Mouse (Mus musculus) liver, adult 2 months (tissue): ENCODE data around the gene Rpp25. TPM values are rescaled to one million over a fixed set of nuclear protein-coding genes. Genes with fewer than 3 reads are reported as not detected.

Source experiments
- DNase-seq: peaks from one replicate; pipeline ENCODE4 v3.0.0-alpha.2; 2011; ENCODE audit warnings: low read depth, low spot score; ENCODE audit errors: extremely low read depth
- H3K27ac ChIP-seq: fragments of 200-500 bp; replicated peaks from 2 replicates; pipeline ENCODE4 v1.5.1; 2012; ENCODE audit warnings: low read depth, mild to moderate bottlenecking, control low read depth, inconsistent platforms, low read length; ENCODE audit not compliant: insufficient read depth
- H3K27me3 ChIP-seq: fragments of 200-500 bp; 2 replicates; pipeline ENCODE4 v1.6.1; 2012; ENCODE audit warnings: mild to moderate bottlenecking, moderate library complexity, low read length, inconsistent platforms; ENCODE audit not compliant: control insufficient read depth, insufficient read depth
- H3K36me3 ChIP-seq: fragments of 200-500 bp; 2 replicates; pipeline ENCODE4 v1.6.1; 2012; ENCODE audit warnings: low read length, inconsistent platforms; ENCODE audit not compliant: control insufficient read depth, insufficient read depth
- H3K4me1 ChIP-seq: fragments of 200-500 bp; 2 replicates; pipeline ENCODE4 v1.6.1; 2011; ENCODE audit warnings: low read length; ENCODE audit not compliant: control insufficient read depth, insufficient read depth
- H3K4me3 ChIP-seq: fragments of 200-500 bp; 2 replicates; pipeline ENCODE4 v1.5.1; 2011; ENCODE audit warnings: low read depth, mild to moderate bottlenecking, control low read depth, low read length, moderate library complexity; ENCODE audit not compliant: insufficient read depth
- H3K79me2 ChIP-seq: fragments of 200-500 bp; 2 replicates; pipeline ENCODE4 v1.6.1; 2012; ENCODE audit warnings: inconsistent platforms, mild to moderate bottlenecking, low read length, moderate library complexity; ENCODE audit not compliant: control insufficient read depth, insufficient read depth
- H3K9ac ChIP-seq: fragments of 200-500 bp; 2 replicates; pipeline ENCODE4 v1.6.1; 2012; ENCODE audit warnings: low read depth, mild to moderate bottlenecking, control low read depth, inconsistent platforms, low read length
- CTCF ChIP-seq: fragments of 200-500 bp; IDR thresholded peaks from 2 replicates; pipeline ENCODE4 v1.5.1; 2011; ENCODE audit warnings: low read depth, low read length, control low read depth
- POLR2A ChIP-seq: fragments of 200-500 bp; IDR thresholded peaks from 2 replicates; pipeline ENCODE4 v1.6.1; 2011; ENCODE audit warnings: low read length, control low read depth; ENCODE audit not compliant: insufficient read depth; ENCODE audit errors: extremely low read depth
- WGBS: fragments of 180-500 bp; shearing (Covaris S2); methylation state at CpG from one replicate; pipeline ENCODE4 v1.1.7; 2018; 5-methylcytosine and 5-hydroxymethylcytosine counted together
- polyA plus RNA-seq: library from polyadenylated mRNA; depleted of rRNA; stranded (reverse); fragments of >200 nt; gene quantifications from 2 replicates; pipeline ENCODE4 v1.2.3, GENCODE M21; 2012; rRNA removed
- total RNA-seq: library from RNA; depleted of rRNA; stranded (reverse); fragments of >200 nt; gene quantifications from 2 replicates; pipeline ENCODE4 v1.2.3, GENCODE M21; 2014; rRNA removed

The Rpp25 gene
- total and polyA plus RNA-seq, 2 experiments = not detected

- 62% methylated on average over 11 of the region's 11 CpGs for WGBS
- no peak overlapping the region for H3K4me3 ChIP-seq
- no peaks in the 10 kb centered on the region for H3K27me3 ChIP-seq
- no peak overlapping the region for H3K9ac ChIP-seq
- H3K4me1 ChIP-seq = peaks cover 13% of the 10 kb centered on the region
- TF ChIP-seq CTCF (no peak), POLR2A (no peak)
- DNase-seq = peak; percentile 47
- H3K27ac ChIP-seq = no peak overlapping the region
- H3K79me2 ChIP-seq = no peaks in the 10 kb centered on the region
- H3K36me3 ChIP-seq = no peaks in the 10 kb centered on the region; the same call in 1 of the 2 replicates
Measured at GRCm38 (mm10) chr9:57550126-57550862, 46.5 kb downstream of the Rpp25 start.

DNA sequence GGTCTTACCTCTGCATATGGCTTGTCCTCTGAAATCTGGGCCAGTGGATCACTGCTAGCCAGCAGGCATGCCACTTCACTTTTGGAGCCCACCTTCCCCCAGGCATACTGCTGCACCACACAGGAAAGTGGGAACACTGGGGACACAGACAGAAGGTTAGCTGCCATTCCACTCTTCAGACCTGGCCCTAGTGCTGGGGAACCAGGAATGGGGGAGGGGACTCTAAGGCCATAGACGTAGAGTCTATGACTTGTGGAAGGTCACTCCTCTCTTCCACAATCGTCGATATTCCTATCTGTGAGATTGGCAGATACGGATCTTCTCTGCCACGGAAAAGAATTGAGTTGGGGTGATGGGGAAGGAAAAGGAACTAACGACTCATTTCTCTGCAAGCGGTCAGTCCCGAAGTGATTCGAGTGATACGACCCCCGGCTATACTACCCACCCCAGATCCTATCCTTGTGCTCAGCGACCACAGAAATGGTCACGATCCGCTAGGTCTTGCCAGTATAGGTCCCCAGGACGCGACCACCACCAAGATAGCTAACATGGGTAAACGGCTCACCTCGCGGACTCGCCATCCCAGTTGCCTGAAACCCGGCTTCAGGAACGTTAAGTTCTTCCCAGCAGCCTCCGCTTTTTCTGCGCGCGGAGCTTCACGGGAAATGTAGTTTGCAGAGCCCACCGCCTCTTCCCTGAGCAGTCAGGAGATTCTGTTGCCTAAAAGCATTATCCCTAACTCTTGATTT, 48.5 kb downstream of the Rpp25 start, which contains the start of gene Mpi:
Gene Mpi, minus strand, starts transcription at position 625 of the 749 bp plus-strand sequence.
- Histone ChIP-seq H3K9ac (peak within 1 kb of the TSS; percentile 90), H3K4me3 (peak within 1 kb of the TSS; percentile 84), H3K27ac (no peak within 1 kb of the TSS), H3K79me2 (no peaks in the 10 kb centered on the region), H3K4me1 (peaks cover 11% of the 10 kb centered on the region), H3K27me3 (no peaks in the 10 kb centered on the region), H3K36me3 (no peaks in the 10 kb centered on the region; the same call in 1 of the 2 replicates)
- DNase-seq = peak; percentile 59
- under 1% methylated on average over 28 of the region's 28 CpGs for WGBS
- 0 out of 2 replicates have a peak, but pooled peaks have one; percentile 23 for TF ChIP-seq POLR2A
- TF ChIP-seq CTCF = no peak

GRCm38 (mm10) chr9:57553119-57553518, 49.3 kb downstream of the Rpp25 start:
- no peaks in the 10 kb centered on the region for H3K27me3 ChIP-seq
- no peak for TF ChIP-seq POLR2A
- no peak for TF ChIP-seq CTCF
- H3K36me3 ChIP-seq = no peaks in the 10 kb centered on the region
- H3K27ac ChIP-seq = no peak overlapping the region
- H3K9ac ChIP-seq = no peak overlapping the region
- peaks cover 7% of the 10 kb centered on the region for H3K4me1 ChIP-seq
- no peak for DNase-seq
- no peak overlapping the region for H3K4me3 ChIP-seq
- no peaks in the 10 kb centered on the region for H3K79me2 ChIP-seq
- WGBS = 85% methylated on average over 11 of the region's 11 CpGs

GRCm38 (mm10) chr9:57554753-57555152, 50.9 kb downstream of the Rpp25 start:
- TF ChIP-seq CTCF = no peak
- no peak for TF ChIP-seq POLR2A
- WGBS = 83% methylated on average over 3 of the region's 3 CpGs
- DNase-seq = no peak
- H3K4me3 ChIP-seq = no peak overlapping the region
- H3K36me3 ChIP-seq = no peaks in the 10 kb centered on the region
- no peak overlapping the region for H3K27ac ChIP-seq
- no peak overlapping the region for H3K9ac ChIP-seq
- H3K79me2 ChIP-seq = no peaks in the 10 kb centered on the region
- H3K4me1 ChIP-seq = peaks cover 7% of the 10 kb centered on the region
- H3K27me3 ChIP-seq = no peaks in the 10 kb centered on the region

Other genes with a start within 250 kb of the Rpp25 start
- gene 1700017B05Rik, start 241.4 kb upstream of the Rpp25 start, total RNA-seq = 1.7 and 4.4 TPM in 2 replicates
- gene 1700017B05Rik, start 241.4 kb upstream of the Rpp25 start, polyA plus RNA-seq = 4.9 and 6.3 TPM in 2 replicates
- 10.9 and 11.3 TPM in 2 replicates for gene Ppcdc, start 63.9 kb upstream of the Rpp25 start, total RNA-seq
- 25.2 and 42.4 TPM in 2 replicates for gene Ppcdc, start 63.9 kb upstream of the Rpp25 start, polyA plus RNA-seq
- 10.3 and 12.7 TPM in 2 replicates for gene Scamp5, start 36.0 kb upstream of the Rpp25 start, total RNA-seq
- gene Scamp5, start 36.0 kb upstream of the Rpp25 start, polyA plus RNA-seq = 13.7 and 18.2 TPM in 2 replicates
- 299 and 328 TPM in 2 replicates for gene Cox5a, start 17.2 kb downstream of the Rpp25 start, total RNA-seq
- 507 and 522 TPM in 2 replicates for gene Cox5a, start 17.2 kb downstream of the Rpp25 start, polyA plus RNA-seq
- 4.4 and 5.4 TPM in 2 replicates for gene Fam219b, start 33.5 kb downstream of the Rpp25 start, total RNA-seq
- 6.5 and 6.7 TPM in 2 replicates for gene Fam219b, start 33.5 kb downstream of the Rpp25 start, polyA plus RNA-seq
- gene Mpi, start 48.7 kb downstream of the Rpp25 start, total RNA-seq = 8.9 and 9.4 TPM in 2 replicates
- gene Mpi, start 48.7 kb downstream of the Rpp25 start, polyA plus RNA-seq = 12.2 and 14.5 TPM in 2 replicates
- gene Scamp2, start 56.9 kb downstream of the Rpp25 start, total RNA-seq = 10.5 and 10.7 TPM in 2 replicates
- gene Scamp2, start 56.9 kb downstream of the Rpp25 start, polyA plus RNA-seq = 28.4 and 32.6 TPM in 2 replicates
- gene Ulk3, start 85.4 kb downstream of the Rpp25 start, total RNA-seq = 4.5 and 5.7 TPM in 2 replicates
- 9.8 and 16.8 TPM in 2 replicates for gene Ulk3, start 85.4 kb downstream of the Rpp25 start, polyA plus RNA-seq
- gene Cplx3, start 102.3 kb downstream of the Rpp25 start, total RNA-seq = not detected in 2 replicates
- gene Cplx3, start 102.3 kb downstream of the Rpp25 start, polyA plus RNA-seq = not detected in 2 replicates
- not detected in 2 replicates for gene Lman1l, start 116.7 kb downstream of the Rpp25 start, total RNA-seq
- gene Lman1l, start 116.7 kb downstream of the Rpp25 start, polyA plus RNA-seq = not detected in 2 replicates
- gene Csk, start 149.6 kb downstream of the Rpp25 start, total RNA-seq = 18.3 and 32.8 TPM in 2 replicates
- gene Csk, start 149.6 kb downstream of the Rpp25 start, polyA plus RNA-seq = 31.4 and 33.9 TPM in 2 replicates
- gene Cyp1a2, start 179.7 kb downstream of the Rpp25 start, total RNA-seq = 495 and 621 TPM in 2 replicates
- gene Cyp1a2, start 179.7 kb downstream of the Rpp25 start, polyA plus RNA-seq = 954 and 976 TPM in 2 replicates
- 0.74 and 1.0 TPM in 2 replicates for gene Cyp1a1, start 183.9 kb downstream of the Rpp25 start, total RNA-seq
- 1.0 TPM in 2 replicates for gene Cyp1a1, start 183.9 kb downstream of the Rpp25 start, polyA plus RNA-seq
- gene Edc3, start 204.5 kb downstream of the Rpp25 start, total RNA-seq = 5.7 and 6.4 TPM in 2 replicates
- 6.6 TPM in 2 replicates for gene Edc3, start 204.5 kb downstream of the Rpp25 start, polyA plus RNA-seq